Mouse (Mus musculus): ENCODE results near the gene Gtf2h2.

DNA sequence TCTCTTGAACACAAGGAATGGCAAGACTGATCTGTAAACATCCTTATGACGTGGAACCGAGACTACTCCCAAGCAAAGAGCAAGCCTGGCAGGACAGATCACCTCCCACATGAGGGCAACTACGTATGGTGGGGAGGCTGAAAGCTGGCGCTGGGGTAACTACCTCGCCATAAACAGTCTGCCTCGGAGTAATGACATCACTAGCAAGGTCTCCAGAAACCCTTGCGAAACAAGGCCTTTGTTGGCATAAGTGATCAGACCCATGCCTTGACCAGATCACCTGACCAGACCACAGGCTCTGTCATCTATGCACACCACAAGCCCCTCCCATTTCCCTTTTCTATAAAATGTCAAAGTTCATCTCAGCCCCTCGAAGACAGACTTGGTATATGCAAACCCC is 934 bp upstream of the Gtf2h2 start:
- no peak for TF ChIP-seq POLR2A (IDR thresholded peaks at IDR 0.05; ENCODE audit: borderline replicate concordance, extremely low read depth, insufficient read depth, insufficient read length, poor library complexity, severe bottlenecking)
- TF ChIP-seq CTCF (IDR thresholded peaks at IDR 0.05; ENCODE audit: borderline replicate concordance, extremely low read depth, insufficient read depth, insufficient read length), result no peak

Data from brain, embryonic 14.5 days (tissue).